Mouse (Mus musculus) lung, adult 2 months (tissue): ENCODE data around the gene Dcbld2.

Source experiments
- CTCF ChIP-seq: fragments of 200-500 bp; IDR thresholded peaks from 2 replicates; pipeline ENCODE4 v1.5.1; 2011; ENCODE audit warnings: mild to moderate bottlenecking, low read length, control low read depth; ENCODE audit not compliant: insufficient read depth
- POLR2A ChIP-seq: fragments of 200-500 bp; IDR thresholded peaks from 2 replicates; pipeline ENCODE4 v1.6.1; 2011; ENCODE audit warnings: low read depth, mild to moderate bottlenecking, control low read depth, low read length, borderline replicate concordance; ENCODE audit errors: extremely low read depth

GRCm38 (mm10) chr16:58474875-58475274 is 66.6 kb downstream of the Dcbld2 start:
- TF ChIP-seq CTCF = no peak
- TF ChIP-seq POLR2A = no peak
